Mouse (Mus musculus): ENCODE measurements around the gene Stk17b. TPM values are rescaled to one million over a fixed set of nuclear protein-coding genes. Genes with fewer than 3 reads are reported as not detected.

Gene Stk17b
- polyA plus RNA-seq, 1 experiment from 2014 or later = 5.5 TPM

- no peaks in the 10 kb centered on the region for H3K27me3 ChIP-seq (ENCODE audit: control insufficient read depth, insufficient read depth, low read length)
- no peak for ATAC-seq (ENCODE audit: low read depth)
- no peaks in the 10 kb centered on the region for H3K36me3 ChIP-seq (ENCODE audit: control insufficient read depth, insufficient read depth, low read length)
- no peak overlapping the region for H3K4me2 ChIP-seq (ENCODE audit: low read depth, low read length)
- WGBS = 79% methylated on average over 2 of the region's 2 CpGs
- H3K9me3 ChIP-seq (ENCODE audit: control insufficient read depth, low read length) = no peaks in the 10 kb centered on the region
- no peak overlapping the region for H3K4me3 ChIP-seq (ENCODE audit: low read depth, low read length)
- H3K4me1 ChIP-seq (ENCODE audit: control insufficient read depth, insufficient read depth, low read length) = no peaks in the 10 kb centered on the region
- no peak overlapping the region for H3K27ac ChIP-seq (ENCODE audit: low read depth, low read length)
- no peak overlapping the region for H3K9ac ChIP-seq (replicated peaks; ENCODE audit: low read depth, low read length)
Measured at GRCm38 (mm10) chr1:53816353-53816752, 31.3 kb upstream of the Stk17b start.

GRCm38 (mm10) chr1:53814077-53814705 lies 29.2 kb upstream of the Stk17b start:
- no peak overlapping the region for H3K4me2 ChIP-seq (ENCODE audit: low read depth, low read length)
- 70% methylated on average over 2 of the region's 2 CpGs for WGBS
- no peaks in the 10 kb centered on the region for H3K36me3 ChIP-seq (ENCODE audit: control insufficient read depth, insufficient read depth, low read length)
- H3K4me1 ChIP-seq (ENCODE audit: control insufficient read depth, insufficient read depth, low read length) = no peaks in the 10 kb centered on the region
- no peaks in the 10 kb centered on the region for H3K9me3 ChIP-seq (ENCODE audit: control insufficient read depth, low read length)
- H3K9ac ChIP-seq (replicated peaks; ENCODE audit: low read depth, low read length) = no peak overlapping the region
- H3K27me3 ChIP-seq (ENCODE audit: control insufficient read depth, insufficient read depth, low read length) = no peaks in the 10 kb centered on the region
- ATAC-seq (ENCODE audit: low read depth) = no peak
- H3K4me3 ChIP-seq (ENCODE audit: low read depth, low read length) = no peak overlapping the region
- H3K27ac ChIP-seq (ENCODE audit: low read depth, low read length) = no peak overlapping the region

- WGBS = 75% methylated on average over 4 of the region's 4 CpGs
Measured at GRCm38 (mm10) chr1:53811919-53812318, 26.9 kb upstream of the Stk17b start.

DNA sequence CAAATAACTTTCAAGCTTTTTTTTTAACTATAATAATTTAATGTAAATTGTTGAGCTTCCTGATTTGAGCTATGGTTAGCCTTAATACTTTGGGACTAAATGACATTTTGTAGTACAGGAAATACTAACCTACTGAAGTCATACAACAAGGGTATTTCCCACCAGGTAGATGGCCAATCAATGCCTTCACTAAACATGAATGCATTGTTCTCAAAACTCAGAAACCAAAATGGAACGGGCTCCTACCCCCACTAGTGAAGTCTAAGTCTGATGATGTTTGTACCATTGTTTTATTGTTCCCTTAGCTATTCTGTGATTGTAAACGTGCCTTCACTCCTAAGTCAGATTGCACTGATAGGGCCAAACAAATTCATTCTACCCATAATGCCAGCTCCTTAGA lies 23.2 kb upstream of the Stk17b start:
- 75% methylated on average over 2 of the region's 2 CpGs for WGBS
- no peaks in the 10 kb centered on the region for H3K27me3 ChIP-seq (ENCODE audit: control insufficient read depth, insufficient read depth, low read length)
- no peak for ATAC-seq (ENCODE audit: low read depth)

More at GRCm38 (mm10) chr1:53811919-53812318, 26.9 kb upstream of the Stk17b start:
- no peaks in the 10 kb centered on the region for H3K36me3 ChIP-seq (ENCODE audit: control insufficient read depth, insufficient read depth, low read length)
- no peaks in the 10 kb centered on the region for H3K4me1 ChIP-seq (ENCODE audit: control insufficient read depth, insufficient read depth, low read length)
- H3K9me3 ChIP-seq (ENCODE audit: control insufficient read depth, low read length) = no peaks in the 10 kb centered on the region
- H3K27ac ChIP-seq (ENCODE audit: low read depth, low read length) = no peak overlapping the region
- ATAC-seq (ENCODE audit: low read depth) = no peak; the same call in 1 of the 2 replicates
- no peak overlapping the region for H3K9ac ChIP-seq (replicated peaks; ENCODE audit: low read depth, low read length)
- no peaks in the 10 kb centered on the region for H3K27me3 ChIP-seq (ENCODE audit: control insufficient read depth, insufficient read depth, low read length)
- H3K4me2 ChIP-seq (ENCODE audit: low read depth, low read length) = no peak overlapping the region
- H3K4me3 ChIP-seq (ENCODE audit: low read depth, low read length) = no peak overlapping the region

GRCm38 (mm10) chr1:53797811-53798210 lies 12.8 kb upstream of the Stk17b start:
- Histone ChIP-seq H3K9me3 (ENCODE audit: control insufficient read depth, low read length) (no peaks in the 10 kb centered on the region), H3K36me3 (ENCODE audit: control insufficient read depth, insufficient read depth, low read length) (no peaks in the 10 kb centered on the region), H3K4me1 (ENCODE audit: control insufficient read depth, insufficient read depth, low read length) (no peaks in the 10 kb centered on the region), H3K27ac (ENCODE audit: low read depth, low read length) (no peak overlapping the region), H3K9ac (replicated peaks; ENCODE audit: low read depth, low read length) (no peak overlapping the region), H3K4me2 (ENCODE audit: low read depth, low read length) (no peak overlapping the region), H3K27me3 (ENCODE audit: control insufficient read depth, insufficient read depth, low read length) (no peaks in the 10 kb centered on the region), H3K4me3 (ENCODE audit: low read depth, low read length) (no peak overlapping the region)
- 85% methylated on average over 3 of the region's 3 CpGs for WGBS
- no peak for ATAC-seq (ENCODE audit: low read depth)

More for the DNA sequence above, 23.2 kb upstream of the Stk17b start:
- Histone ChIP-seq H3K9ac (replicated peaks; ENCODE audit: low read depth, low read length) (no peak overlapping the region), H3K36me3 (ENCODE audit: control insufficient read depth, insufficient read depth, low read length) (no peaks in the 10 kb centered on the region), H3K4me2 (ENCODE audit: low read depth, low read length) (no peak overlapping the region), H3K27ac (ENCODE audit: low read depth, low read length) (no peak overlapping the region), H3K4me3 (ENCODE audit: low read depth, low read length) (no peak overlapping the region), H3K4me1 (ENCODE audit: control insufficient read depth, insufficient read depth, low read length) (no peaks in the 10 kb centered on the region), H3K9me3 (ENCODE audit: control insufficient read depth, low read length) (no peaks in the 10 kb centered on the region)

DNA sequence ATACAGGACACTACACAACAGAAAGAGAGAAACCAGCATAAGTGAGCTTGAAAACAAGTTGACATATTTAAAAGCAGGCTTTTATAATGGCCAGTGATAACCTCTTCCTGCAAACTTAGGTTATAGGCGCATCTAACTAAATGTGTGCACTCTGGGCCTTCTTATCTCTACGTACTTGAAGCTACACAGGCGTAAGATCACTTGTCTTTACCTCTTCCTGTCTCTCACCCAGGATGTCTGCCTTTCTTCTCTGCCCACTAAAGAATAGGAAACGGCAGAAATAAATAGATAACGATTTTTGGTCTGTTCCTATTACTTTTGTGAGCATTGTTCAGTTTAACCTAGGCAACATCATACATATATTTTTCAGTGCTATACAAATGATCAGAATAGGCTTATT lies 12.1 kb upstream of the Stk17b start:
- Histone ChIP-seq H3K27ac (ENCODE audit: low read depth, low read length) (no peak overlapping the region), H3K9ac (replicated peaks; ENCODE audit: low read depth, low read length) (no peak overlapping the region), H3K4me2 (ENCODE audit: low read depth, low read length) (no peak overlapping the region), H3K4me3 (ENCODE audit: low read depth, low read length) (no peak overlapping the region), H3K9me3 (ENCODE audit: control insufficient read depth, low read length) (no peaks in the 10 kb centered on the region), H3K4me1 (ENCODE audit: control insufficient read depth, insufficient read depth, low read length) (no peaks in the 10 kb centered on the region), H3K36me3 (ENCODE audit: control insufficient read depth, insufficient read depth, low read length) (no peaks in the 10 kb centered on the region), H3K27me3 (ENCODE audit: control insufficient read depth, insufficient read depth, low read length) (no peaks in the 10 kb centered on the region)
- WGBS = 87% methylated on average over 5 of the region's 5 CpGs
- ATAC-seq (ENCODE audit: low read depth) = no peak

GRCm38 (mm10) chr1:53796271-53796670 lies 11.2 kb upstream of the Stk17b start:
- Histone ChIP-seq H3K27me3 (ENCODE audit: control insufficient read depth, insufficient read depth, low read length) (no peaks in the 10 kb centered on the region), H3K4me2 (ENCODE audit: low read depth, low read length) (no peak overlapping the region), H3K27ac (ENCODE audit: low read depth, low read length) (no peak overlapping the region), H3K9me3 (ENCODE audit: control insufficient read depth, low read length) (no peaks in the 10 kb centered on the region), H3K4me3 (ENCODE audit: low read depth, low read length) (no peak overlapping the region), H3K9ac (replicated peaks; ENCODE audit: low read depth, low read length) (no peak overlapping the region), H3K36me3 (ENCODE audit: control insufficient read depth, insufficient read depth, low read length) (no peaks in the 10 kb centered on the region), H3K4me1 (ENCODE audit: control insufficient read depth, insufficient read depth, low read length) (no peaks in the 10 kb centered on the region)
- no peak for ATAC-seq (ENCODE audit: low read depth)
- 86% methylated on average over 6 of the region's 6 CpGs for WGBS

GRCm38 (mm10) chr1:53795591-53795990 lies 10.6 kb upstream of the Stk17b start:
- Histone ChIP-seq H3K27ac (ENCODE audit: low read depth, low read length) (no peak overlapping the region), H3K4me1 (ENCODE audit: control insufficient read depth, insufficient read depth, low read length) (no peaks in the 10 kb centered on the region), H3K27me3 (ENCODE audit: control insufficient read depth, insufficient read depth, low read length) (no peaks in the 10 kb centered on the region), H3K9me3 (ENCODE audit: control insufficient read depth, low read length) (no peaks in the 10 kb centered on the region), H3K9ac (replicated peaks; ENCODE audit: low read depth, low read length) (no peak overlapping the region), H3K4me2 (ENCODE audit: low read depth, low read length) (no peak overlapping the region), H3K36me3 (ENCODE audit: control insufficient read depth, insufficient read depth, low read length) (no peaks in the 10 kb centered on the region), H3K4me3 (ENCODE audit: low read depth, low read length) (no peak overlapping the region)
- no peak for ATAC-seq (ENCODE audit: low read depth)
- 84% methylated on average over 4 of the region's 4 CpGs for WGBS

DNA sequence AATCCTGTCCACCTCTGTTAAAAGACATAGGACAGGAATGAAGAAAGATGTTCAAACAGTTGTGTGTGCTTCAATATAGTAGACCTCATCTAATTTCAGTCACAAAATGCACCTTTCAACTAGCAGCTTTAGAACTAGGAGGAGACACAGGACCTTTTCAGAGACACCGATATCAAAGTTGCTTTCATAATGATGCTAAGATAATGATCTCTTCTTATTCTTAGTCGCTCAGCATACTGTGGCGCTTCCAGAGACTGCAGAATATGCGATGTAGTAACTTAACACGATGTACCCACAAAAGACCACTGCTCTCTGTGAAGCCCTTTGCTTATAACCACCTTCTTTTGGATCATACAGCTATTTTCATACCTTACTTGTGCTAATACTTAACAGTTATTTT lies 10.1 kb upstream of the Stk17b start:
- Histone ChIP-seq H3K4me3 (ENCODE audit: low read depth, low read length) (no peak overlapping the region), H3K4me1 (ENCODE audit: control insufficient read depth, insufficient read depth, low read length) (no peaks in the 10 kb centered on the region), H3K4me2 (ENCODE audit: low read depth, low read length) (no peak overlapping the region), H3K9ac (replicated peaks; ENCODE audit: low read depth, low read length) (no peak overlapping the region), H3K27ac (ENCODE audit: low read depth, low read length) (no peak overlapping the region), H3K27me3 (ENCODE audit: control insufficient read depth, insufficient read depth, low read length) (no peaks in the 10 kb centered on the region), H3K9me3 (ENCODE audit: control insufficient read depth, low read length) (no peaks in the 10 kb centered on the region), H3K36me3 (ENCODE audit: control insufficient read depth, insufficient read depth, low read length) (no peaks in the 10 kb centered on the region)
- ATAC-seq (ENCODE audit: low read depth) = no peak
- 93% methylated on average over 5 of the region's 5 CpGs for WGBS
